Mouse (Mus musculus): ENCODE measurements at regions not wholly inside any gene's neighbourhood (a gene's known extent, or its start where the extent isn't known, plus 50 kb on each side); places are given as distances from the start of the nearest gene placed in this dataset.

GRCm38 (mm10) chr8:60372681-60373398 is 130.2 kb downstream of the Gm10283 start:
- TF ChIP-seq TCF12 (IDR thresholded peaks at IDR 0.05; ENCODE audit: low read depth, low read length) (no peak), CTCF (conservative IDR thresholded peaks at IDR 0.05 in 1 of 2, IDR thresholded peaks at IDR 0.05 in 1 of 2; ENCODE audit: low read depth in 2 of 2, low read length in 2 of 2) (no peak), PAX5 (IDR thresholded peaks at IDR 0.05; ENCODE audit: low read length) (no peak), ELF1 (IDR thresholded peaks at IDR 0.05; ENCODE audit: low read depth, low read length) (no peak), POLR2A (IDR thresholded peaks at IDR 0.05; ENCODE audit: low read depth, low read length) (no peak), SIN3A (IDR thresholded peaks at IDR 0.05; ENCODE audit: low read length) (no peak), E2F4 (IDR thresholded peaks at IDR 0.05; ENCODE audit: insufficient replicate concordance, low read depth, low read length) (no peak), BHLHE40 (IDR thresholded peaks at IDR 0.05; ENCODE audit: low read depth, low read length) (no peak), POLR2AphosphoS2 (IDR thresholded peaks at IDR 0.05; ENCODE audit: low read depth, low read length) (no peak), JUN (IDR thresholded peaks at IDR 0.05; ENCODE audit: insufficient read depth, low read depth, low read length) (no peak), UBTF (IDR thresholded peaks at IDR 0.05; ENCODE audit: low read depth, low read length) (no peak)
- Histone ChIP-seq H3K27ac (ENCODE audit: insufficient read depth, low read depth) (no peak overlapping the region), H3K9me3 (replicated peaks; ENCODE audit: low read length) (no peaks in the 10 kb centered on the region), H3K4me2 (ENCODE audit: insufficient read depth, low read depth, poor library complexity, severe bottlenecking) (no peak overlapping the region), H3K27me3 (replicated peaks) (no peaks in the 10 kb centered on the region), H3K9ac (ENCODE audit: insufficient read depth, low read depth) (no peak overlapping the region), H3K36me3 (replicated peaks in 1 of 2; ENCODE audit: control insufficient read depth in 1 of 2, insufficient read depth in 1 of 2, low read length in 1 of 2) (no peaks in the 10 kb centered on the region), H3K4me3 (replicated peaks in 1 of 3; ENCODE audit: low read depth in 2 of 3, low read length in 2 of 3, poor library complexity in 1 of 3) (no peak overlapping the region), H3K4me1 (ENCODE audit: control insufficient read depth in 1 of 2, insufficient read depth in 2 of 2) (no peaks in the 10 kb centered on the region), H3K79me2 (replicated peaks; ENCODE audit: control insufficient read depth, extremely low read depth, insufficient read depth, poor library complexity, severe bottlenecking) (no peaks in the 10 kb centered on the region)
- dilution Hi-C loops (cut with MboI; ENCODE audit: extremely low pct_ligation_motif_present, extremely low pct_unique_long_range_greater_than_20kb, low sequenced_read_pairs): no loop called here
- in situ Hi-C loops (cut with MboI; ENCODE audit: low pct_ligation_motif_present, low pct_unique_long_range_greater_than_20kb, low sequenced_read_pairs): no loop called here
- DNase-seq (ENCODE audit: extremely low read depth): no peak

GRCm38 (mm10) chr8:60348291-60348690 is 154.7 kb downstream of the Gm10283 start:
- Histone ChIP-seq H3K4me2 (ENCODE audit: insufficient read depth, low read depth, poor library complexity, severe bottlenecking) (no peak overlapping the region), H3K36me3 (replicated peaks in 1 of 2; ENCODE audit: control insufficient read depth in 1 of 2, insufficient read depth in 1 of 2, low read length in 1 of 2) (no peaks in the 10 kb centered on the region), H3K27ac (ENCODE audit: insufficient read depth, low read depth) (no peak overlapping the region), H3K9me3 (replicated peaks; ENCODE audit: low read length) (no peaks in the 10 kb centered on the region), H3K4me1 (ENCODE audit: control insufficient read depth in 1 of 2, insufficient read depth in 2 of 2) (no peaks in the 10 kb centered on the region), H3K9ac (ENCODE audit: insufficient read depth, low read depth) (no peak overlapping the region), H3K27me3 (replicated peaks) (no peaks in the 10 kb centered on the region), H3K4me3 (replicated peaks in 1 of 3; ENCODE audit: low read depth in 2 of 3, low read length in 2 of 3, poor library complexity in 1 of 3) (no peak overlapping the region), H3K79me2 (replicated peaks; ENCODE audit: control insufficient read depth, extremely low read depth, insufficient read depth, poor library complexity, severe bottlenecking) (no peaks in the 10 kb centered on the region)
- dilution Hi-C loops (cut with MboI; ENCODE audit: extremely low pct_ligation_motif_present, extremely low pct_unique_long_range_greater_than_20kb, low sequenced_read_pairs): no loop called here
- in situ Hi-C loops (cut with MboI; ENCODE audit: low pct_ligation_motif_present, low pct_unique_long_range_greater_than_20kb, low sequenced_read_pairs): no loop called here
- no peak for DNase-seq (ENCODE audit: extremely low read depth)
- TF ChIP-seq GABPA (IDR thresholded peaks at IDR 0.05; ENCODE audit: insufficient replicate concordance, low read depth, low read length): no peak
- TF ChIP-seq MAFK (IDR thresholded peaks at IDR 0.05; ENCODE audit: insufficient replicate concordance, low read length): no peak
- no peak for TF ChIP-seq POLR2A (IDR thresholded peaks at IDR 0.05; ENCODE audit: low read depth, low read length)
- TF ChIP-seq TBP (conservative IDR thresholded peaks at IDR 0.05; ENCODE audit: low read depth, low read length): no peak
- no peak for TF ChIP-seq USF2 (conservative IDR thresholded peaks at IDR 0.05; ENCODE audit: low read depth, low read length)
- no peak for TF ChIP-seq UBTF (IDR thresholded peaks at IDR 0.05; ENCODE audit: low read depth, low read length)
- TF ChIP-seq SMC3 (IDR thresholded peaks at IDR 0.05; ENCODE audit: low read depth, low read length): no peak
- TF ChIP-seq PAX5 (IDR thresholded peaks at IDR 0.05; ENCODE audit: low read length): no peak
- no peak for TF ChIP-seq EP300 (IDR thresholded peaks at IDR 0.05; ENCODE audit: low read length)
- TF ChIP-seq IRF4 (IDR thresholded peaks at IDR 0.05; ENCODE audit: low read depth, low read length): no peak
- no peak for TF ChIP-seq USF1 (IDR thresholded peaks at IDR 0.05; ENCODE audit: low read depth, low read length)

All from CH12.LX (cell line).